Mouse (Mus musculus) ES-E14 (cell line): ENCODE data around the gene Notch2.

Experiments used
- CHD2 ChIP-seq: IDR thresholded peaks from 2 replicates; pipeline ENCODE4 v1.6.1; 2014; ENCODE audit warnings: mild to moderate bottlenecking, low read depth, low read length, inconsistent platforms
- HCFC1 ChIP-seq: IDR thresholded peaks from 2 replicates; pipeline ENCODE4 v1.6.1; 2012; ENCODE audit warnings: low read length, inconsistent platforms, borderline replicate concordance; ENCODE audit not compliant: insufficient read depth
- MAFK ChIP-seq: IDR thresholded peaks from 2 replicates; pipeline ENCODE4 v1.6.1; 2014; ENCODE audit warnings: mild to moderate bottlenecking, low read depth, low read length, inconsistent platforms; ENCODE audit not compliant: insufficient read depth
- ZC3H11A ChIP-seq: IDR thresholded peaks from 2 replicates; pipeline ENCODE4 v1.6.1; 2012; ENCODE audit warnings: low read depth, mild to moderate bottlenecking, inconsistent platforms, low read length, borderline replicate concordance
- ZNF384 ChIP-seq: IDR thresholded peaks from 2 replicates; pipeline ENCODE4 v1.6.1; 2012; ENCODE audit warnings: low read depth, low read length, inconsistent platforms

DNA sequence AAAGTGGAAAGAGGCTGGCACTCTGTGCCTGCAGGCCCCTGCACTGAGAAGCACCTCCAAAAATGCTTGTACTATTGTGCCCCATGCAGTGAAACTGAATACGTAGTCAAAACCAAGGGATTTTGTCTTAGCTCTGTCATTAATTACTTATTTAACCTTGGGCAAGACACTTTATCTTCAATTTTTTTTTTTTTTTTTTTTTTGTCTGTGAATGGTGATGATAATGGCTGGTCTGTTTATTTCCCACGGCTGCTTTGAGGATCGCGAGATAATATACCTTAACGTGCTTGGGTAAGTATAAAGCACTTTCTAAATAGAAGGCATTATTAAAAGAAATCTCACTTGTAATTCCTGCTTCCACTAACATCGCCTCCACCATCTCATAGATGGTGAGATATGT, 5.2 kb upstream of the Notch2 start:
- TF ChIP-seq CHD2 = no peak
- TF ChIP-seq ZNF384 = no peak
- no peak for TF ChIP-seq MAFK
- no peak for TF ChIP-seq ZC3H11A
- no peak for TF ChIP-seq HCFC1
